Mouse (Mus musculus) hematopoietic multipotent progenitor cell, adult 10-12 weeks (in vitro differentiated cells): ENCODE measurements around the gene Plekha6. TPM values are rescaled to one million over a fixed set of nuclear protein-coding genes. Genes with fewer than 3 reads are reported as not detected.

Experiments used
- polyA plus RNA-seq: library from polyadenylated mRNA; stranded (reverse); fragments of >175 nt; gene quantifications from 2 replicates; pipeline ENCODE4 v1.2.3, GENCODE M21; 2012; ENCODE audit warnings: low replicate concordance

Plekha6 gene
- polyA plus RNA-seq = 6.1 and 10.7 TPM in 2 replicates

DNA sequence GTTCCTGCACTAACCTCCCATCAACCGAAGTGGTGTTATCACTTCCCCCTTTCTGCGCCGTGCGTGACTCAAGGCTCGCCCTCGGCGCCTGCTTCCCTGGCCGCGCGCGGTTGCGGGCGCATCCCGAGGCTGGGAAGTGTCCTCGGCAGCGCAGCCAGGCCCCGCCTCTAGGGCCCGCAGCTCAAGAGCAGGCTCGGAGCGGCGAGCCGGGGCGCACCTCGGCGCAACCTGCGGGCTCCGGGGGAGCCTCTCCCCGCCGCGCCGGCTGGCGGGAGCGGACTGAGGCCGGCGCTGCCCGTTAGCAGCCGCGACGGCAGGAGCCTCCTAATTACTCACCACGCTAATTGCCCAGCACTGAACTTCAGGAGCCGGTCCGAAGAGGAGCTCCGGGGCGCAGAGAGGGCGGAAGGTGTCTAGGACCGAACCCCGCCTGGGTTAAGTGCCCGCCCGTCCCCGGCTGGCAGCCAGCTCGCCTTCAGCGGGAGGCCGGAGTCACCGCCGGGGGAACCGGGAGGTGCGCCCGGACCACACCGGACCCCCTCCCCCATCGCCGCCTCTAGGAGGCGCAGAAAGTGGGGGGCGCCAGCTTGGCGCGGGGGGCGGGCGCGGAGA lies at the start of gene Plekha6:
Plekha6 (plus strand) TSS at position 391 of the 612 bp plus-strand sequence.

DNA sequence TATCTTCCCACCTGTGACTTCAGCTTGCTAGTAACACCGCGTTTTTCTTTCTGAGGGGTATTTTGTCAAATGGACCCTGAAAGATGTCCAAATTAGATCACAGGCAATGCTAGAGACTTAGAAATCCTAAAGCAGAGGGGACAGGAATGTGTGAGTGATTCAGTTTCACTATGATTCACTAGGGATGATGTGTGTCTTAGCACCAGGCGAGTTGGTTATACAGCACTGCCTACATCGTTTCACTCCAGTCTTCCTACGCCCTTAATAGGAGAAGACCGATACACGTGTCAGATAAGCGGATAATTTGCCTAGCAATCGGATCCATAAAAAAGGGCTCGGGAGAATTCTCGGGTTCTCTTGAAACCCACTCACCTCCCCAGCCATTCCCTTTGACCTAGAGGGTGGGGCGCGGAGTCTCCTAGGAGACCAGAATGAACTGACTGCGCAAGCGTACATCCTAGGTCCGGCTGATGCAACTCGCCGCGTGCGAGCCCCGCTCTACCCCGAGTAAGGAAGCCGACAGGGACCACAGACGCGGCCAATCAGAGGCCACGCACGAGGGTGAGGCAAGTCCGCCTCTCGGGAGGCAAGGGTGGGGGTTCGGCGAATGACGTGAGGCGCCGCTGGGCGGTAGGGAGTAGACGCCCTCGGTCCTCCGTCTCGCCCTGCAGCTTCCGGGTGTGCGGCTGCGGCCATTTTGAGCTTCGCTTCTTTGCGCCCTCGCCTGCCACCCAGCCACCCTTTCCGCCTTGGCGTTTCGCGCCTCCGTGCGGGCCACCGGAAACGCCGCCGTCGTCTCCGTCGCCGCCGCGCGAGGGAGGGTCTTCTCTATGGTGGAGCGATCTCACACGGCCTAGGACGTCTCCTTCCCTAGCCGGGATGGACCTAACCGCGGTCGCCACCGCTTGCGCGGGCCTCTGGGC lies 33.1 kb upstream of the Plekha6 start, which contains the start of gene Ppp1r15b:
Ppp1r15b (plus strand) TSS at position 506 of the 923 bp plus-strand sequence.

DNA sequence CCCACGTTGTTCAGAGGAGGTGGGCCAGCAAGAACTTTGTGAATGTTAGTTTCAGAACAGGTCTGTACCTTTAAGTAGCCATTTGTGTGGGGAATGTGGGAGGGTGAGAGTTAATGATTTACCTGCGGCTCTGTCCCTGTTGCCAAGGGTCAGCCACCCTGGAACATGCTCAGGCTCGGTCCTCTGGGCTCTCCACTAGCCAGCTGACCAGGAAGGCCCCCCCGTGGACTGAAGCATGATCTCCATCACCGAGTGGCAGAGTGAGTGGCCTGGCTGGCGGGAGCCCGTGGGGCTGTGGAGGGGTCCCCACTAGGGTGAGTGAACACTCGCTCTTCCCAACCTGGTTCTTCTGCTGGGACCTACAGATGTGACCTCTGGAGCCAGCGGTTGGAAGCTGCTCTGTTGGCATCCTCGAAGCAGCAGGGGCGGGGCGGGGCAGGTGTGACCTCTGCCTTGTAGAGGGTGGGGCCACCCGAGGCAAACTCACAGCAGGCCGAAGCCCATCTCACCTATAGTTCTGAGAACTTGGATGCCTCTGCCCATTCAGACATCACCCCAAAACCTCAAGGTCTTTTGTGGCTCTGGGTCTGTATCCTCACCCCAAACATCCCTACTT lies 145.8 kb downstream of the Plekha6 start, which contains the start of gene Golt1a:
Golt1a (plus strand) TSS at position 149 of the 616 bp plus-strand sequence.

DNA sequence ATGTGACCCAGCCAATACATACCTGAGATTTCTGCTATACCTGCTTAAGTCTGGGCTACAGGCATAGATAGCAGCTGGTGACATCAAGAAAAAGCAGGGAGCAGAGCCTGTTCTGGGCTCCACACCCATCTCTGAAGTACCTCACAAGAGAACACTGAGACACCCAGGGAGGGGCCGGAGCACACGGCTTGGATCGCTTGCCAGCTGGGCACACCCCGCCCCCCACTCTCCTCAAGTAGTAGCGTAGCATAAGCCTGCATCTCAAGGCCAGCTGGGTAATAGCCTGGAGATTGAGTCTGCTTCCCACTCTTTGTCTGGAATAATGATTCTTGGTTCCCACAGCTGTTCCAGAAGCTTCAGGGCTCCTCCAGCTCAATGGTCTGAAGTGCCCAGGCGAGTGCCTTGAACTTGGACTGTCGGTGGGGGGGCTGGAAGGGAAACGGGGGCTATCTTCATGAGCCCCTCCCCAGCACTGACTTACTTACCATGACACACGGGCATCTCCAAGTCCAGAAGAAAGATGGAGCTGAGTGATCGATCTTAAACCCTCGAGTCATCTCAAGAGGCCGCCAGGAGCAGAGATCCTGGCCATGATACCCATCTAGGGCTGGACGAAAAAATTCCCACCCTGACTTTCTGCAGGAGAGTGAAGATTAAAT lies 157.4 kb downstream of the Plekha6 start, which contains the start of gene Kiss1:
Kiss1 (plus strand) TSS at position 609 of the 659 bp plus-strand sequence.

DNA sequence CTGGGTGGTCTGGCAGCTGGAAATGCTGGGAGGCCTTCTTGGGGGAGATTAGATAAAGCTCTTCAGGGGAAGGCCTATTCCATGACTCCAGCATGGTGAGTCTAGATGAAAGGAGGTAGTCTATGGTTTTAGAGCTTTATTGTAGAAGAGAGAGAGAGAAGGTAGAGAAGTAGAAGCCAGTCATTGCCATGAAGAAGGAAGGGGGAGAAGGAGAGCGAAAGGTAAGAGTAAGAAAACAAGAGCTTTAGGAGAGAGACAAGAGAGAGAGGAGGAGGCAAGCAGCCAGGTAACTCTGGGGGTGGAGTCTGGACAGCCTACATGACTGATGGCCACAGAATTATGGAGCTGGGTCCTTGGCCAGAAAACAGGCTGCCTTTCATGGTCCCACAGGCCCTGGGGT lies 186.2 kb downstream of the Plekha6 start, which contains the start of gene Ren1:
Ren1 (plus strand) TSS at position 301 of the 400 bp plus-strand sequence.

Other genes with a start within 250 kb of the Plekha6 start
- gene Mdm4, start 133.6 kb upstream of the Plekha6 start, polyA plus RNA-seq = 109 and 175 TPM in 2 replicates
- gene Pik3c2b, start 118.5 kb upstream of the Plekha6 start, polyA plus RNA-seq = 25.8 and 37.9 TPM in 2 replicates
- 27.5 and 55.7 TPM in 2 replicates for gene Ppp1r15b, start 33.1 kb upstream of the Plekha6 start, polyA plus RNA-seq
- not detected in 2 replicates for gene Golt1a, start 145.6 kb downstream of the Plekha6 start, polyA plus RNA-seq
- gene Kiss1, start 157.7 kb downstream of the Plekha6 start, polyA plus RNA-seq = not detected in 2 replicates
- not detected in 2 replicates for gene Ren1, start 186.3 kb downstream of the Plekha6 start, polyA plus RNA-seq
- gene Etnk2, start 199.4 kb downstream of the Plekha6 start, polyA plus RNA-seq = 0.13 and 0.29 TPM in 2 replicates